Mouse (Mus musculus) MEL (cell line): ENCODE data around the gene Zswim4. TPM values are rescaled to one million over a fixed set of nuclear protein-coding genes. Genes with fewer than 3 reads are reported as not detected.

Experiments used
- DNase-seq: peaks from one replicate; pipeline ENCODE4 v3.0.0; 2011; ENCODE audit warnings: low read depth, low spot score
- H3K27ac ChIP-seq: 2 replicates; pipeline ENCODE4 v1.5.1; 2012; ENCODE audit warnings: low read depth, mild to moderate bottlenecking, control low read depth, low read length, moderate library complexity; ENCODE audit not compliant: control insufficient read depth
- H3K27me3 ChIP-seq, 2 experiments: fragments of 150-350 bp in 1 of 2; sonication (generic) in 1 of 2; 2 replicates each; pipeline ENCODE4 v1.6.1; 2012; ENCODE audit warnings: low read length in 2 of 2, mild to moderate bottlenecking in 2 of 2, improper control_type of control experiment in 1 of 2, moderate library complexity in 1 of 2; ENCODE audit not compliant: insufficient read depth in 2 of 2, control insufficient read depth in 1 of 2
- H3K36me3 ChIP-seq, 2 experiments: 2 replicates each; pipeline ENCODE4 v1.6.1; 2012 to 2014; ENCODE audit warnings: low read length in 2 of 2, improper control_type of control experiment in 1 of 2, inconsistent platforms in 1 of 2, mild to moderate bottlenecking in 1 of 2; ENCODE audit not compliant: insufficient read depth in 2 of 2, control insufficient read depth in 1 of 2
- H3K4me1 ChIP-seq, 2 experiments: fragments of 150-350 bp in 1 of 2; sonication (generic) in 1 of 2; 2 replicates each; pipeline ENCODE4 v1.6.1; 2012; ENCODE audit warnings: low read length in 2 of 2, improper control_type of control experiment in 1 of 2, mild to moderate bottlenecking in 1 of 2; ENCODE audit not compliant: insufficient read depth in 2 of 2, control insufficient read depth in 1 of 2
- H3K4me3 ChIP-seq, 2 experiments: fragments of 150-350 bp in 1 of 2; sonication (generic) in 1 of 2; 2 replicates each; pipeline ENCODE4 v1.5.1; 2012; ENCODE audit warnings: low read depth in 2 of 2, low read length in 2 of 2, mild to moderate bottlenecking in 2 of 2, moderate library complexity in 2 of 2, control low read depth in 1 of 2, improper control_type of control experiment in 1 of 2; ENCODE audit not compliant: control insufficient read depth in 1 of 2, insufficient read depth in 1 of 2
- H3K79me2 ChIP-seq: 2 replicates; pipeline ENCODE4 v1.6.1; 2012; ENCODE audit warnings: mild to moderate bottlenecking, low read length, moderate library complexity; ENCODE audit not compliant: control insufficient read depth, poor library complexity, insufficient read depth
- H3K9ac ChIP-seq: 2 replicates; pipeline ENCODE4 v1.6.1; 2012; ENCODE audit warnings: low read depth, mild to moderate bottlenecking, control low read depth, low read length, moderate library complexity; ENCODE audit not compliant: control insufficient read depth, poor library complexity, severe bottlenecking
- H3K9me3 ChIP-seq: fragments of 150-350 bp; sonication (generic); replicated peaks from 2 replicates; pipeline ENCODE4 v1.6.1; 2012; ENCODE audit warnings: mild to moderate bottlenecking, low read length, improper control_type of control experiment, moderate library complexity; ENCODE audit not compliant: insufficient read depth
- BHLHE40 ChIP-seq: IDR thresholded peaks from 2 replicates; pipeline ENCODE4 v1.6.1; 2012; ENCODE audit warnings: low read depth, mild to moderate bottlenecking, inconsistent platforms, low read length, improper control_type of control experiment, borderline replicate concordance
- CHD1 ChIP-seq: IDR thresholded peaks from 2 replicates; pipeline ENCODE4 v1.6.1; 2012; ENCODE audit warnings: low read depth, mild to moderate bottlenecking, inconsistent platforms, low read length, improper control_type of control experiment
- CHD2 ChIP-seq: IDR thresholded peaks from 2 replicates; pipeline ENCODE4 v1.6.1; 2011; ENCODE audit warnings: low read length, improper control_type of control experiment
- CTCF ChIP-seq, 3 experiments: IDR thresholded peaks in 2 of 3; conservative IDR thresholded peaks in 1 of 3; 2 replicates each; pipeline ENCODE4 v1.5.1; 2011 to 2012; ENCODE audit warnings: low read length in 3 of 3, low read depth in 2 of 3, mild to moderate bottlenecking in 2 of 3, improper control_type of control experiment in 1 of 3, inconsistent platforms in 1 of 3, mixed read lengths in 1 of 3, moderate library complexity in 1 of 3; ENCODE audit not compliant: control insufficient read depth in 1 of 3, insufficient read depth in 1 of 3, poor library complexity in 1 of 3, severe bottlenecking in 1 of 3
- E2F4 ChIP-seq: IDR thresholded peaks from 2 replicates; pipeline ENCODE4 v1.6.1; 2011; ENCODE audit warnings: low read depth, low read length, improper control_type of control experiment, borderline replicate concordance
- ELF1 ChIP-seq: IDR thresholded peaks from 2 replicates; pipeline ENCODE4 v1.6.1; 2014; ENCODE audit warnings: low read depth, mild to moderate bottlenecking, inconsistent platforms, low read length, improper control_type of control experiment, moderate library complexity
- EP300 ChIP-seq, 2 experiments: IDR thresholded peaks; 2 replicates each; pipeline ENCODE4 v1.6.1; 2011; ENCODE audit warnings: improper control_type of control experiment in 2 of 2, low read length in 2 of 2, low read depth in 1 of 2, mild to moderate bottlenecking in 1 of 2
- HCFC1 ChIP-seq: IDR thresholded peaks from 2 replicates; pipeline ENCODE4 v1.6.1; 2012; ENCODE audit warnings: low read depth, mild to moderate bottlenecking, inconsistent platforms, low read length, improper control_type of control experiment, moderate library complexity
- JUND ChIP-seq: IDR thresholded peaks from 2 replicates; pipeline ENCODE4 v1.6.1; 2011; ENCODE audit warnings: low read depth, mild to moderate bottlenecking, improper control_type of control experiment, low read length
- KAT2A ChIP-seq: conservative IDR thresholded peaks from 2 replicates; pipeline ENCODE4 v1.6.1; 2012; ENCODE audit warnings: low read depth, low read length, improper control_type of control experiment, inconsistent platforms
- MAFK ChIP-seq: IDR thresholded peaks from 2 replicates; pipeline ENCODE4 v1.6.1; 2011; ENCODE audit warnings: low read depth, mild to moderate bottlenecking, low read length, improper control_type of control experiment, borderline replicate concordance
- MAX ChIP-seq: IDR thresholded peaks from 2 replicates; pipeline ENCODE4 v1.6.1; 2011; ENCODE audit warnings: low read length, improper control_type of control experiment
- MAZ ChIP-seq: IDR thresholded peaks from 2 replicates; pipeline ENCODE4 v1.6.1; 2012; ENCODE audit warnings: low read depth, mild to moderate bottlenecking, inconsistent platforms, low read length, improper control_type of control experiment
- NELFE ChIP-seq: IDR thresholded peaks from 2 replicates; pipeline ENCODE4 v1.6.1; 2011; ENCODE audit warnings: low read depth, low read length, improper control_type of control experiment
- NRF1 ChIP-seq: IDR thresholded peaks from 2 replicates; pipeline ENCODE4 v1.6.1; 2014; ENCODE audit warnings: low read depth, mild to moderate bottlenecking, inconsistent platforms, low read length, improper control_type of control experiment, moderate library complexity; ENCODE audit not compliant: poor library complexity, insufficient read depth, severe bottlenecking
- POLR2A ChIP-seq, 2 experiments: IDR thresholded peaks; 2 replicates each; pipeline ENCODE4 v1.6.1; 2011 to 2012; ENCODE audit warnings: low read length in 2 of 2, mild to moderate bottlenecking in 2 of 2, control low read depth in 1 of 2, improper control_type of control experiment in 1 of 2, low read depth in 1 of 2, moderate library complexity in 1 of 2; ENCODE audit not compliant: control insufficient read depth in 1 of 2, insufficient read depth in 1 of 2, poor library complexity in 1 of 2
- POLR2AphosphoS2 ChIP-seq: IDR thresholded peaks from 2 replicates; pipeline ENCODE4 v1.6.1; 2011; ENCODE audit warnings: low read length, improper control_type of control experiment
- POLR2AphosphoS5 ChIP-seq: IDR thresholded peaks from 2 replicates; pipeline ENCODE4 v1.6.1; 2012; ENCODE audit warnings: low read depth, borderline replicate concordance, mild to moderate bottlenecking, inconsistent platforms, low read length, moderate library complexity, mixed read lengths
- RCOR1 ChIP-seq: IDR thresholded peaks from 2 replicates; pipeline ENCODE4 v1.6.1; 2012; ENCODE audit warnings: low read depth, mild to moderate bottlenecking, inconsistent platforms, low read length, improper control_type of control experiment
- SIN3A ChIP-seq: IDR thresholded peaks from 2 replicates; pipeline ENCODE4 v1.6.1; 2012; ENCODE audit warnings: low read length, improper control_type of control experiment, inconsistent platforms
- SMC3 ChIP-seq: IDR thresholded peaks from 2 replicates; pipeline ENCODE4 v1.6.1; 2011; ENCODE audit warnings: low read depth, low read length, improper control_type of control experiment
- TAL1 ChIP-seq: IDR thresholded peaks from 2 replicates; pipeline ENCODE4 v1.6.1; 2012; ENCODE audit warnings: mild to moderate bottlenecking, inconsistent platforms, low read length, moderate library complexity, mixed read lengths
- TBP ChIP-seq: IDR thresholded peaks from 2 replicates; pipeline ENCODE4 v1.8.0; 2011; ENCODE audit warnings: low read depth, low read length, improper control_type of control experiment
- UBTF ChIP-seq: IDR thresholded peaks from 2 replicates; pipeline ENCODE4 v1.6.1; 2012; ENCODE audit warnings: low read depth, mild to moderate bottlenecking, inconsistent platforms, low read length, improper control_type of control experiment, moderate library complexity, borderline replicate concordance; ENCODE audit not compliant: insufficient read depth
- USF2 ChIP-seq, 2 experiments: IDR thresholded peaks; 2 replicates each; pipeline ENCODE4 v1.6.1; 2011 to 2012; ENCODE audit warnings: improper control_type of control experiment in 2 of 2, low read length in 2 of 2, borderline replicate concordance in 1 of 2, inconsistent platforms in 1 of 2, low read depth in 1 of 2, mild to moderate bottlenecking in 1 of 2; ENCODE audit not compliant: insufficient read depth in 1 of 2
- ZC3H11A ChIP-seq: IDR thresholded peaks from 2 replicates; pipeline ENCODE4 v1.6.1; 2012; ENCODE audit warnings: low read depth, mild to moderate bottlenecking, inconsistent platforms, low read length, improper control_type of control experiment
- ZMIZ1 ChIP-seq: IDR thresholded peaks from 2 replicates; pipeline ENCODE4 v1.6.1; 2012; ENCODE audit warnings: low read depth, mild to moderate bottlenecking, inconsistent platforms, low read length, improper control_type of control experiment, moderate library complexity
- ZNF384 ChIP-seq: IDR thresholded peaks from 2 replicates; pipeline ENCODE4 v1.6.1; 2012; ENCODE audit warnings: low read depth, mild to moderate bottlenecking, inconsistent platforms, low read length, improper control_type of control experiment
- polyA plus RNA-seq, 2 experiments: library from polyadenylated mRNA; stranded (reverse) in 1 of 2; unstranded in 1 of 2; fragments of >175 nt in 1 of 2; fragments of >200 nt in 1 of 2; gene quantifications; 2 replicates each; pipeline versions ENCODE4 v1.2.1 to v1.2.4; 2012; ENCODE audit warnings: low replicate concordance in 2 of 2, low read depth in 1 of 2; ENCODE audit not compliant: insufficient read length in 2 of 2, insufficient read depth in 1 of 2, missing spikeins in 1 of 2
- total RNA-seq: library from RNA; depleted of rRNA; stranded (reverse); fragments of 300-350 nt; gene quantifications from 2 replicates; pipeline ENCODE4 v1.2.3, GENCODE M21; 2012

Gene Zswim4
- total and polyA plus RNA-seq, 3 experiments: 3.6 to 7.4 TPM; not detected in 1

GRCm38 (mm10) chr8:84255858-84256257 lies 19.0 kb upstream of the Zswim4 start:
- Histone ChIP-seq H3K36me3 (peaks cover 0 to 4% of the 10 kb centered on the region in 2 experiments; a peak in 2 of 4 replicates), H3K4me1 (peaks cover 2 to 6% of the 10 kb centered on the region in 2 experiments; a peak in 1 of 4 replicates), H3K27ac (no peak overlapping the region)

GRCm38 (mm10) chr8:84249257-84250170 lies 12.7 kb upstream of the Zswim4 start, which contains the start of gene D8Ertd738e:
D8Ertd738e (minus strand) TSS chr8:84249719.
- Histone ChIP-seq H3K4me3 (peak within 1 kb of the TSS; percentile 88 to 90), H3K79me2 (peaks cover 11% of the 10 kb centered on the region), H3K9me3 (no peaks in the 10 kb centered on the region), H3K4me1 (no peaks in the 10 kb centered on the region; a peak in 1 of 4 replicates), H3K27me3 (no peaks in the 10 kb centered on the region), H3K27ac (peak within 1 kb of the TSS; percentile 76), H3K36me3 (peaks cover 1 to 7% of the 10 kb centered on the region in 2 experiments), H3K9ac (peak within 1 kb of the TSS; percentile 88)
- peak; percentile 98 for DNase-seq
- TF ChIP-seq EP300 (IDR thresholded peaks at IDR 0.05; ENCODE audit: low read depth in 1 of 2, low read length in 2 of 2): 0 out of 4 replicates have a peak, but pooled peaks of 1 of the 2 experiments have one; percentile 18
- peak; percentile 89 for TF ChIP-seq HCFC1
- TF ChIP-seq RCOR1: no peak
- 0 out of 2 replicates have a peak, but pooled peaks have one; percentile 8 for TF ChIP-seq ZNF384
- TF ChIP-seq ZC3H11A: no peak
- no peak for TF ChIP-seq CTCF (IDR thresholded peaks at IDR 0.05 in 2 of 3, conservative IDR thresholded peaks at IDR 0.05 in 1 of 3; ENCODE audit: control insufficient read depth in 1 of 3, insufficient read depth in 1 of 3, low read depth in 2 of 3, low read length in 3 of 3, poor library complexity in 1 of 3, severe bottlenecking in 1 of 3)
- TF ChIP-seq POLR2AphosphoS5: no peak
- peak; percentile 84 to 96 for TF ChIP-seq POLR2A (IDR thresholded peaks at IDR 0.05; ENCODE audit: control insufficient read depth in 1 of 2, insufficient read depth in 1 of 2, low read depth in 1 of 2, low read length in 2 of 2, poor library complexity in 1 of 2)
- TF ChIP-seq TAL1: no peak
- peak; percentile 41; the same call in 1 of the 2 replicates for TF ChIP-seq NRF1
- no peak for TF ChIP-seq USF2 (IDR thresholded peaks at IDR 0.05; ENCODE audit: borderline replicate concordance in 1 of 2, insufficient read depth in 1 of 2, low read depth in 1 of 2, low read length in 2 of 2)
- peak; percentile 85 for TF ChIP-seq MAX
- TF ChIP-seq CHD2: no peak
- peak; percentile 99 for TF ChIP-seq POLR2AphosphoS2
- TF ChIP-seq MAZ: no peak
- peak; percentile 96 for TF ChIP-seq SIN3A
- TF ChIP-seq BHLHE40: peak; percentile 89; the same call in 1 of the 2 replicates
- peak; percentile 71 for TF ChIP-seq TBP
- TF ChIP-seq E2F4: no peak
- peak; percentile 74 for TF ChIP-seq NELFE
- TF ChIP-seq JUND: no peak
- no peak for TF ChIP-seq MAFK
- TF ChIP-seq KAT2A: peak; percentile 58; the same call in 1 of the 2 replicates
- TF ChIP-seq UBTF: no peak
- TF ChIP-seq SMC3: no peak
- TF ChIP-seq ELF1: peak; percentile 98
- TF ChIP-seq CHD1: no peak

More at GRCm38 (mm10) chr8:84255858-84256257, 19.0 kb upstream of the Zswim4 start:
- H3K9ac ChIP-seq: no peak overlapping the region
- H3K4me3 ChIP-seq: no peak overlapping the region
- no peaks in the 10 kb centered on the region for H3K27me3 ChIP-seq
- no peaks in the 10 kb centered on the region for H3K9me3 ChIP-seq
- DNase-seq: peak; percentile 60
- TF ChIP-seq EP300 (IDR thresholded peaks at IDR 0.05; ENCODE audit: low read depth in 1 of 2, low read length in 2 of 2): no peak
- no peak for TF ChIP-seq ZMIZ1
- TF ChIP-seq JUND: no peak
- TF ChIP-seq CTCF (IDR thresholded peaks at IDR 0.05 in 2 of 3, conservative IDR thresholded peaks at IDR 0.05 in 1 of 3; ENCODE audit: control insufficient read depth in 1 of 3, insufficient read depth in 1 of 3, low read depth in 2 of 3, low read length in 3 of 3, poor library complexity in 1 of 3, severe bottlenecking in 1 of 3): peak; percentile 32 to 40 (median 38)
- TF ChIP-seq, all 39 proteins: peak for 1
- peaks cover 19% of the 10 kb centered on the region for H3K79me2 ChIP-seq
